Mouse (Mus musculus): ENCODE measurements around the gene Olfr835. TPM values are rescaled to one million over a fixed set of nuclear protein-coding genes. Genes with fewer than 3 reads are reported as not detected.

Olfr835 gene
- not detected for total RNA-seq (2018; cell fraction: chromatin; rRNA removed)
- not detected for total RNA-seq (2018; cell fraction: cytosol; rRNA removed)
- not detected for total RNA-seq (2018; cell fraction: nucleus; rRNA removed)
- polyA plus RNA-seq (2018), result not detected in 3 replicates

GRCm38 (mm10) chr9:19032435-19032834 lies at the start of gene Olfr835:
Gene Olfr835 (plus strand): TSS chr9:19032735.
- H3K36me3 ChIP-seq (ENCODE audit: inconsistent target), result no peaks in the 10 kb centered on the region

GRCm38 (mm10) chr9:18987690-18988089 lies 44.8 kb upstream of the Olfr835 start, which contains the start of gene Olfr834:
Gene Olfr834 (plus strand): TSS chr9:18987990.
- no peak within 1 kb of the TSS for H3K4me3 ChIP-seq (ENCODE audit: inconsistent target)
- 73% methylated on average over 3 of the region's 3 CpGs for WGBS (ENCODE audit: missing documents)
- no peaks in the 10 kb centered on the region for H3K79me2 ChIP-seq (ENCODE audit: inconsistent target)
- no peak within 1 kb of the TSS for H3K27ac ChIP-seq
- no peaks in the 10 kb centered on the region for H3K36me3 ChIP-seq (ENCODE audit: inconsistent target)

More at GRCm38 (mm10) chr9:19032435-19032834, at the start of gene Olfr835:
- no peaks in the 10 kb centered on the region for H3K79me2 ChIP-seq (ENCODE audit: inconsistent target)
- no peak within 1 kb of the TSS for H3K27ac ChIP-seq
- WGBS (ENCODE audit: missing documents), result 57% methylated on average over 1 of the region's 1 CpGs
- H3K4me3 ChIP-seq (ENCODE audit: inconsistent target), result no peak within 1 kb of the TSS

- Histone ChIP-seq H3K36me3 (ENCODE audit: inconsistent target) (no peaks in the 10 kb centered on the region), H3K27ac (no peak overlapping the region), H3K79me2 (ENCODE audit: inconsistent target) (no peaks in the 10 kb centered on the region), H3K4me3 (ENCODE audit: inconsistent target) (no peak overlapping the region)
- 29% methylated on average over 3 of the region's 3 CpGs for whole genome bisulfite sequencing (ENCODE audit: missing documents)
These were observed 52.5 kb downstream of the Olfr835 start for GRCm38 (mm10) chr9:19084986-19085385.

Other genes starting within 250 kb of the Olfr835 start
- not detected in 3 replicates for gene Olfr828, start 213.2 kb upstream of the Olfr835 start, polyA plus RNA-seq (2018)
- gene Olfr829, start 177.8 kb upstream of the Olfr835 start, polyA plus RNA-seq (2018), result not detected in 3 replicates
- not detected in 3 replicates for gene Olfr830, start 158.0 kb upstream of the Olfr835 start, polyA plus RNA-seq (2018)
- gene Olfr832, start 95.6 kb upstream of the Olfr835 start, polyA plus RNA-seq (2018), result not detected in 3 replicates
- not detected in 3 replicates for gene Olfr834, start 44.7 kb upstream of the Olfr835 start, polyA plus RNA-seq (2018)
- not detected in 3 replicates for gene Olfr836, start 87.6 kb downstream of the Olfr835 start, polyA plus RNA-seq (2018)
- gene Olfr837, start 103.6 kb downstream of the Olfr835 start, polyA plus RNA-seq (2018), result not detected in 3 replicates
- gene Olfr839-ps1, start 144.6 kb downstream of the Olfr835 start, polyA plus RNA-seq (2018), result not detected in 3 replicates
- gene Olfr843, start 219.3 kb downstream of the Olfr835 start, polyA plus RNA-seq (2018), result not detected in 3 replicates